Mouse (Mus musculus) cortical plate, adult 2 months (tissue): ENCODE data around the gene Esf1. TPM values are rescaled to one million over a fixed set of nuclear protein-coding genes. Genes with fewer than 3 reads are reported as not detected.
"Not testable (repeated sequence)": the region's sequence is repeated elsewhere in the genome, so short reads cannot be mapped to it uniquely, and the experiment has no call there.

Experiments used
- H3K27ac ChIP-seq: fragments of 200-500 bp; 2 replicates; pipeline ENCODE4 v1.5.1; 2012; ENCODE audit warnings: low read length, control low read depth, inconsistent platforms; ENCODE audit not compliant: insufficient read depth
- H3K4me1 ChIP-seq: fragments of 200-500 bp; 2 replicates; pipeline ENCODE4 v1.6.1; 2011; ENCODE audit warnings: low read length; ENCODE audit not compliant: control insufficient read depth, insufficient read depth
- H3K4me3 ChIP-seq: fragments of 200-500 bp; 2 replicates; pipeline ENCODE4 v1.5.1; 2011; ENCODE audit warnings: mild to moderate bottlenecking, low read length, control low read depth; ENCODE audit not compliant: insufficient read depth
- CTCF ChIP-seq: fragments of 200-500 bp; IDR thresholded peaks from 2 replicates; pipeline ENCODE4 v1.5.1; 2011; ENCODE audit warnings: mild to moderate bottlenecking, control low read depth, low read length; ENCODE audit not compliant: insufficient read depth; ENCODE audit errors: extremely low read depth
- POLR2A ChIP-seq: fragments of 200-500 bp; IDR thresholded peaks from 2 replicates; pipeline ENCODE4 v1.6.1; 2011; ENCODE audit warnings: mild to moderate bottlenecking, low read length, control low read depth; ENCODE audit not compliant: insufficient read depth; ENCODE audit errors: extremely low read depth
- polyA plus RNA-seq: library from polyadenylated mRNA; depleted of rRNA; stranded (reverse); fragments of >200 nt; gene quantifications from 2 replicates; pipeline ENCODE4 v1.2.3, GENCODE M21; 2012

Gene Esf1
- polyA plus RNA-seq, 1 experiment: 13.0 TPM

GRCm38 (mm10) chr2:140163351-140163854, 7.0 kb downstream of the Esf1 start:
- no peak overlapping the region for H3K27ac ChIP-seq
- H3K4me1 ChIP-seq: no peaks in the 10 kb centered on the region
- TF ChIP-seq POLR2A (no peak), CTCF (no peak)
- H3K4me3 ChIP-seq: no peak overlapping the region

- Histone ChIP-seq H3K4me3 (no peak overlapping the region), H3K27ac (no peak overlapping the region), H3K4me1 (no peaks in the 10 kb centered on the region)
- no peak for TF ChIP-seq CTCF
- no peak for TF ChIP-seq POLR2A
Observed at GRCm38 (mm10) chr2:140159186-140159730, 11.1 kb downstream of the Esf1 start.

DNA sequence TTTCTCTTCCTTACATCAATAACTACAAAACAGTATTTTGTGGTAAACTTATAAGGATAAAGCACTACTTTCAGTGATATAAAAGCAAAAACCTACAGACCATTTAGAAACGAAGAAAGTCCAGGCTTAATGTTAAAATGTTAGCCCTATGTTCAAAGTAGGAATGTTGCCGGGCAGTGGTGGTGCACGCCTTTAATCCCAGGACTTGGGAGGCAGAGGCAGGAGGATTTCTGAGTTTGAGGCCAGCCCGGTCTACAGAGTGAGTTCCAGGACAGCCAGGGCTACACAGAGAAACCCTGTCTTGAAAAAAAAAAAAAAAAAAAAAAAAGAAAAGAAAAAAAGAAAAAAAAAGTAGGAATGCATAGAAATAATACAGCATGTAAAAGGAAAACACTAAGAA, 18.6 kb downstream of the Esf1 start, which contains the start of gene Gm17374:
Gm17374 (plus strand) TSS at position 301 of the 400 bp plus-strand sequence.
- H3K4me3 ChIP-seq, H3K4me1 ChIP-seq: not testable (repeated sequence)

GRCm38 (mm10) chr2:140125516-140125915, 44.8 kb downstream of the Esf1 start:
- H3K27ac ChIP-seq: no peak overlapping the region
- no peak overlapping the region for H3K4me3 ChIP-seq
- TF ChIP-seq POLR2A: no peak
- TF ChIP-seq CTCF: no peak
- H3K4me1 ChIP-seq: no peaks in the 10 kb centered on the region

More for the DNA sequence above, 18.6 kb downstream of the Esf1 start, which contains the start of gene Gm17374:
- H3K27ac ChIP-seq: not testable (repeated sequence)

DNA sequence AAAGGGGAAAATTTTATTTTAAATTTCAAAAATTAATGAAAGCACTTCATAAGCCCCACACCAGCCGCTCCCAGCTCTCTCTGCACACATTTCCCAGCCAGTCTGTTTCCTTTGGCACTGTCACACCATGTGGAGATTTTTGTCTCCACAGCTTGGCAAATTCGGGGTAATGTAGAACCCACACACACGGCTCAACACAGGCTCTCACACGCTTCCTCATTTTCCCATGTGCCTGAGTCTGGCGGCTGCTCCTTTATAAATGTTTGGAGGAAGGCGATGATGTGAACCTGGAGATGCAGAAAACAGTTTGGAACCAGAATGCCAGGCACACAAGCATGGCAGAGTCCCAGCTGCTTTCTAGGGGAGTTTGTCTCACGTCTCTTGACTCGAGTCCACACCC, 56.5 kb downstream of the Esf1 start:
- H3K27ac ChIP-seq: no peak overlapping the region
- TF ChIP-seq CTCF (no peak), POLR2A (no peak)
- H3K4me1 ChIP-seq: no peaks in the 10 kb centered on the region
- H3K4me3 ChIP-seq: no peak overlapping the region

GRCm38 (mm10) chr2:140108945-140109344, 61.4 kb downstream of the Esf1 start:
- no peak for TF ChIP-seq POLR2A
- TF ChIP-seq CTCF: no peak
- H3K4me3 ChIP-seq: no peak overlapping the region
- H3K4me1 ChIP-seq: no peaks in the 10 kb centered on the region
- no peak overlapping the region for H3K27ac ChIP-seq

GRCm38 (mm10) chr2:140107641-140108040, 62.7 kb downstream of the Esf1 start:
- Histone ChIP-seq H3K4me1 (no peaks in the 10 kb centered on the region), H3K4me3 (no peak overlapping the region), H3K27ac (no peak overlapping the region)
- no peak for TF ChIP-seq POLR2A

DNA sequence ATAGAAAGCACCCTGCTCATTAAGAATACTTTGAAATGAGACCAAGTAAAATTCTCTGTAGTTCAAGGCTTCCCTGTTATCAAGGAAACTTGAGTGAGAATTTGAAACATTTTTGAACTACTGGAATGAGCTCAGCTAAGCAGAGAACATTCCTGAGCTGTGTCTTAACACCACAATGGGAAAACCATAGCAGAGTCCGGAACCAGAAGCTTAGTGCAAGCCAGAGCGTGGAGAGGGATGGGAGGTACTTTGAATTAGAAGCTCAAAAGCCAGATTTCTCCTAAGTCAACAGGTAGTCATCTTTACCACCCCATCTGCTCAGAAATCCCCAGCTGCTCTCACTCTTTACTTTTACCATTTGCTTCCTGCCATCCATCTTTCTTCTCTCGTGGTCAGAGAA, 65.4 kb downstream of the Esf1 start:
- Histone ChIP-seq H3K4me1 (no peaks in the 10 kb centered on the region), H3K4me3 (no peak overlapping the region), H3K27ac (no peak overlapping the region)
- no peak for TF ChIP-seq POLR2A
- TF ChIP-seq CTCF: no peak

DNA sequence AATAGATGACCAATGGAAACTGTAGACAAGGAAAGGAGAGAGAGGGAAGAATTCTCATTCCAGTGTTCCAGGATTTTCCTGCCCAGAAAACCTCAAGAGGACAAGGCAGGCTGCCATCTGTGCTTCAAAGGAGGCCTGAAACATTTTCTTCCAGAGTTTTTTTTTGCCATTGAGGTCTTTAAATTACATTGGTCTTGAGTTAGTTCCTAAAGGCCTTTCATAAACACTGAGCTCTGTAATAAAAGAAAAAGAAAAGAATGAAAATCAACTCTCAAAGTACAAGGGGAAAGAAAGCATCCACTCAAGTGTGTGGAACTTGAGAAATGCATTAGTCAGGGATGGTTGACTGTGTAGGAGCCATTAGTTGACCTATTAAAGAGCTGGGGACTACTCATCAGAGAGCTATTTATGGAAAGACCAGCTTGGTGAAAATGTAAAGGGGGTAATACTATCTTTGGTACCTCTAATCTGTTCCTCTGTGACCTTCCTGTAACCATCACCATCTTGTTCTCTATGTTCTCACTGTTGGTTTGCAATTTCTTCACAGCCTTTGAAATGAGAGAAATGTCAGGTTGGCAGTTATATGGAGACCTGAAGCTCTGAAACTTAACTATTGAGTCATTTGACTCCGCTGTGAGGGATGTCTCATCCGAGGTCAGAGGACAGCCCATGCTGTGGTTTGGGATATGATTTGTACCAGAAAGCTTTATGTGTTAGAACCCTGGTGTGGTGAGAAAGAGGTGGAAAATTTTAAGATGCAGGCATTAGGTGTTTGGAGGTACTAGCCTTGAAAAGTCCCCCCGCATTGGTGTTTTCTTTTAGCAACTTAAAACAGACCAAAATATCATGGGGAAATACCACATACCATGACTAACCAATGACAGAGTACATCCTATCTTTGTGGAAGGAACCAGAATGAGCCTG, 69.6 kb downstream of the Esf1 start:
- Histone ChIP-seq H3K4me3 (no peak overlapping the region), H3K4me1 (no peaks in the 10 kb centered on the region), H3K27ac (no peak overlapping the region)
- no peak for TF ChIP-seq CTCF
- TF ChIP-seq POLR2A: no peak

DNA sequence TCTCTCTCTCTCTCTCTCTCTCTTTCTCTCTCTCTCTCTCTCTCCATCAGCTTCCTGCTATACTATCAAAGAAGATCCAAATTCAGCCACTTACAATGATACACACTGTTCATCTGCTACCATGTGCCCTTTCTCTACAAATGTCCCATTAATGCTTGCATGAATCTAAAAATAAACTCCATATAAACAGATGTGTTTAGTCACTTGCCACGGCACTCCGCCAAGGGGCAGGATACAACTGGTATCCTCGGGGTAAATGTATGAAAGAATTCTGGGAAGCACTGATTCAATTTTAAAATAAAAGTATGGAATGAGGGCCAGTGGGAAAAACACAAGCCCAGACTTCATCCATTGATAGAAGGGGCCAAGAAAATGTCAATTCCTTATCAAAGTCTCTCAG, 70.4 kb downstream of the Esf1 start:
- TF ChIP-seq CTCF: no peak
- no peak for TF ChIP-seq POLR2A
- Histone ChIP-seq H3K4me3 (no peak overlapping the region), H3K27ac (no peak overlapping the region), H3K4me1 (no peaks in the 10 kb centered on the region)
